Mouse (Mus musculus): ENCODE measurements around the gene Ppif.

GRCm38 (mm10) chr14:25693888-25694568 is at the start of gene Ppif:
- TF ChIP-seq CTCF (IDR thresholded peaks at IDR 0.05; ENCODE audit: insufficient read depth, low read length) (peak; percentile 82), POLR2A (IDR thresholded peaks at IDR 0.05; ENCODE audit: borderline replicate concordance, extremely low read depth, low read depth, low read length) (peak; percentile 71; the same call in 1 of the 2 replicates)
